Mouse (Mus musculus) erythroblast, embryonic 14.5 days (primary cell): Measurements from ENCODE around the gene Nrarp.

Source experiments
- GATA1 ChIP-seq: IDR thresholded peaks from 2 replicates; pipeline ENCODE4 v1.6.1; 2012; ENCODE audit warnings: low read length, inconsistent platforms, mixed read lengths
- TAL1 ChIP-seq: IDR thresholded peaks from 3 replicates; pipeline ENCODE4 v1.6.1; 2012; ENCODE audit warnings: low read length, inconsistent platforms, mixed read lengths

DNA sequence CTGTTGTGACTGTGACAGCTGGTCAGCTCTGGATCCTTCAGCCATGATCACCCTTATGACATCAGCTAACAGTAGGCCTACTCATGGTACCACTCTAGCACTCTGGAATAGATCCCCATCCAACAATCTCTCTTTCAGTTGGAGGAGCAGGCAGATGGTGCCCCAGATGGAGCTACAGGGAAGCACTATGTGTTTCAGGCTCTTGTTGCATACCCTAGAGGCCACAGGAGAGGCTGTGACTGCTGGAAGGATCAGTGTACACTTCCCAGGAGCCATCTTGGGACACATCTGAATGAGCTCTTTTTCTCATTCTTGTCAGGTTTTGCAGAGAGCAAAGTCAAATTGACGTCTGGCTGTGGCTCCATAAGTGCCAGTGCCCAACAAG lies 8.8 kb upstream of the Nrarp start:
- no peak for TF ChIP-seq GATA1
- no peak for TF ChIP-seq TAL1
